Mouse (Mus musculus): Measurements from ENCODE around the gene Tnik. TPM values are rescaled to one million over a fixed set of nuclear protein-coding genes. Genes with fewer than 3 reads are reported as not detected.
A peak's percentile ranks its signal among the peaks of the same experiment; 100 is the strongest.

The Tnik gene
- polyA plus RNA-seq, 1 experiment from 2014 or later: 12.9 TPM

DNA sequence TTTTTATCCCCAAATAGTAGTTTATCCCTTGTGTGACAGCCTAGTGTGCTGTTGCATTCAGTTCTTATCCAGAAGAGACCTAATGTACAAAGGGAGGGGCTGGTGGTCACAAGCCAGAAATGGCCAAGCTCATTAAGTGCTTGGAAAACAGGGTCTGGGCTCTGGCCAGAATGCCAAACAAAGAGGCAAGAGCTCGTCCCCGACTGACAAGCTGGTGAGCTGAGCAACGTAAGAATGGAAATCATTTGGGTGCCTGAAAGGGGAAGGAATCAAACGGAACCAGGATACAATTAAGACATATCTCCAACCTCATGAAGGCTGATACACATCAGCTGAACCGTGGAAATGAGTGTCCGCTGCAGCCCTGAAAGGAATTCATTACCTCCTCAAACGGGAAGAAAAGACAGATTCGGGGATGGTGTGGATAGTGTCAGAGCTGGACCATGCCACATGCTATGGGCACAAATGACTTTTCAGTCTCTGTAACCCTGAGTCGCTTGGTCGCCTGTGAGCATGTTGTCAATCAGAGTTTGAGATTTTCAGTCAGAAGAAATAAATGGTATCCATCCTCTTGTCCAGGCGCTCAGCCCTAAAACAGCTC, 120.6 kb downstream of the Tnik start:
- Histone ChIP-seq H3K9ac (no peak overlapping the region), H3K27ac (replicated peaks) (no peak overlapping the region), H3K36me3 (no peaks in the 10 kb centered on the region), H3K9me3 (replicated peaks) (no peaks in the 10 kb centered on the region), H3K4me3 (replicated peaks) (no peak overlapping the region), H3K4me2 (replicated peaks) (no peak overlapping the region), H3K27me3 (no peaks in the 10 kb centered on the region), H3K4me1 (0 out of 2 replicates have a peak, but pooled peaks cover 4% of the 10 kb centered on the region)
- ATAC-seq (ENCODE audit: insufficient number of reproducible peaks, low FRiP score, low TSS enrichment, low read depth): no peak
- 35% methylated on average over 11 of the region's 11 CpGs for WGBS

DNA sequence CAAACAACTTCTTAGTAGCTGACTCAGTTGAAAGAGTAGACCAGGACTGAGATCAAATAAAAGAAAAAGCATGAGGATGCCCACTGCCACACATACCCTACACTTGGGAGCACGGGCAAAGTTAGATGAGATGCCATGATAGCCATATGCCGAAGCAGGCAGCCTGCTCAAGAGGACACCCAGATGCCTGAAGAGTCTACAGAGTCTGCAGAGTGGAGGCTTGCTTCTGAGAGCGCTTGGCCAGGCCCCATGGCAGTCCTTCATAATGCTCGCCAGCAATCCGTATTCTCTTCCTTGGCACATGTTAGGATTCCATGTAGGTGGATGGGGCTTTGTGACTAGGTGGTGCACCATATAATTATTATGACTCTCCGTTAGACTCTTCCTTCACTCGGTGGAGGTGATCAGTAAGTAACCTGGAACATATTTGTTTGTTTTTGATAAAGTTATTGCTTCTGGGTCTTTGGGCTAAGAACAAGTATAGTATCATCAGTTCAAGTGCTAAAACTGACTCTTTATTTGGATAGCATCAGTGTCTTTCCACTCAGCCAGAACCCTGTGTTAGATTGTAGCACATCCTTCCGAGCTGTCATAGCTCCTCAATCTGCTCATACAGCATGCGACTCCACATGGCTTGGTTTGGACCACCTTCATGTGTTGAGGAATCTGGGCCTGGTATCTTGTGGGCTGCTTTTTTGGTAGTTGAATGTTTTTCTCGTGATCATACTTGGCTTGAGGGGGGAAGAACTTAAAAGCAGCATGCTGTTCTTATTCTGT, 122.4 kb downstream of the Tnik start:
- Histone ChIP-seq H3K4me2 (replicated peaks) (no peak overlapping the region), H3K4me3 (replicated peaks) (no peak overlapping the region), H3K27me3 (no peaks in the 10 kb centered on the region), H3K9ac (no peak overlapping the region), H3K36me3 (no peaks in the 10 kb centered on the region), H3K27ac (replicated peaks) (no peak overlapping the region), H3K4me1 (0 out of 2 replicates have a peak, but pooled peaks cover 4% of the 10 kb centered on the region), H3K9me3 (replicated peaks) (no peaks in the 10 kb centered on the region)
- no peak for ATAC-seq (ENCODE audit: insufficient number of reproducible peaks, low FRiP score, low TSS enrichment, low read depth)
- WGBS: 93% methylated on average over 10 of the region's 10 CpGs

DNA sequence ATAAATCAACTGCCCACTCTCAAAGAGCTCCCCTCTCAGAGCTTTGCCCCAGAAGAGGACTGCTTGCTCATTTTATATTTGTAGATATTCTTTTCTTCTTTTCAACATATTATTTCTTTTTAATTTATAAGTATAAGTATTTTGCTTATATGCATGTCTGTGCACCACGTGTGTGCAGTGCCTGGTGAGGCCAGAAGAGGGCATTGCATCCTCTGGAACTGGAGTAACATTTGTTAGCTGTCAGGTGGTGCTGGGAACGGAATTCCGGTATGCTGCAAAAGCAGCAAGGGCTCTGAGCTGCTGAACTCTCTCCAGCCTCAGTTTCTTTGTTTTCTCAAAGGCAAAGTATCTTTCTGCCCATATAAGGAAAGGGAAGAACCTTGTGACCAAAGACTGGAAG, 125.5 kb downstream of the Tnik start:
- H3K4me3 ChIP-seq (replicated peaks): no peak overlapping the region
- H3K36me3 ChIP-seq: no peaks in the 10 kb centered on the region
- H3K27me3 ChIP-seq: no peaks in the 10 kb centered on the region
- 84% methylated on average over 3 of the region's 3 CpGs for WGBS
- 0 out of 2 replicates have a peak, but pooled peaks cover 3% of the 10 kb centered on the region for H3K4me1 ChIP-seq
- no peak overlapping the region for H3K27ac ChIP-seq (replicated peaks)
- no peak overlapping the region for H3K9ac ChIP-seq
- no peaks in the 10 kb centered on the region for H3K9me3 ChIP-seq (replicated peaks)
- H3K4me2 ChIP-seq (replicated peaks): no peak overlapping the region
- ATAC-seq (ENCODE audit: insufficient number of reproducible peaks, low FRiP score, low TSS enrichment, low read depth): no peak

DNA sequence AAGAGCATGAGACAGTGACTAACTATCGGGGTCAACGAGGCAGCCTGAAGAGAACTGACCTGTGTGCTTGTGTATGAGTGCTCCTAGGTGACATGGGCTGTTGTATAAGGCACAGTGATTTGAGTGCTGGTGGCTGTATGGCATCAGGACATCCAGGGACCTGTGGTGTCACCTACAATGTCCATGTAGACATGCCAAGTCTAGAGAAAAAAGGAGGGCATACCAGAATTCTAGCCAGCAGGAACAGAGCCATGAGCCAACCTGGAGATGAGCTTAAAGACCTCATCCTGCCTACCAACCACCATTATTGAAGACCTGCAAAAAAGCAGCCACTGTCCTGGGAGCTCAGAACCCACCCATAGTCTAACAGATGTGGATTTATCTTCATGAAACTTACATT, 127.2 kb downstream of the Tnik start:
- Histone ChIP-seq H3K4me1 (no peaks in the 10 kb centered on the region), H3K4me3 (replicated peaks) (no peak overlapping the region), H3K9me3 (replicated peaks) (no peaks in the 10 kb centered on the region), H3K36me3 (no peaks in the 10 kb centered on the region), H3K27ac (replicated peaks) (no peak overlapping the region), H3K27me3 (no peaks in the 10 kb centered on the region), H3K9ac (no peak overlapping the region), H3K4me2 (replicated peaks) (no peak overlapping the region)
- no peak for ATAC-seq (ENCODE audit: insufficient number of reproducible peaks, low FRiP score, low TSS enrichment, low read depth)
- WGBS: 90% methylated on average over 2 of the region's 2 CpGs

DNA sequence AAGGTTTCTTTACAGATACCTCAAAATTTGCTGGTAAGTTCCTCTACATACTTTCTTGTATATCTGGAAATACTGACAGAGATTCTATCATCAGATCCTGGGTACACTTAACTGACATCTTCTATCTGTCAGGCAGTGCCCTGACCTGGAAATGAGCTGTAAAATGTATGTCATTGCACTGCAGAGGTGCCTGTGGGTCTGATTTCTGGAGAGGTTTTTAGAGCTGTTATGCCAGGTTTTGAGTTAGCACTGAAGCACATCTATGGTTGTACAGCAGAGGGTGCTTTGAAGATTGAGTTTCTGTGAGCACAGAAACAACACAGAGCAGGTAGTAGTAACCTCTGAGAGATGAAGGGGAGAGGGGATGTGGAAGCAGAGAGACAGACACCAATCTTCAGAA, 129.5 kb downstream of the Tnik start:
- Histone ChIP-seq H3K27ac (replicated peaks) (no peak overlapping the region), H3K36me3 (no peaks in the 10 kb centered on the region), H3K4me2 (replicated peaks) (no peak overlapping the region), H3K4me1 (no peaks in the 10 kb centered on the region), H3K9me3 (replicated peaks) (no peaks in the 10 kb centered on the region), H3K4me3 (replicated peaks) (no peak overlapping the region), H3K9ac (no peak overlapping the region), H3K27me3 (no peaks in the 10 kb centered on the region)
- no peak for ATAC-seq (ENCODE audit: insufficient number of reproducible peaks, low FRiP score, low TSS enrichment, low read depth)

DNA sequence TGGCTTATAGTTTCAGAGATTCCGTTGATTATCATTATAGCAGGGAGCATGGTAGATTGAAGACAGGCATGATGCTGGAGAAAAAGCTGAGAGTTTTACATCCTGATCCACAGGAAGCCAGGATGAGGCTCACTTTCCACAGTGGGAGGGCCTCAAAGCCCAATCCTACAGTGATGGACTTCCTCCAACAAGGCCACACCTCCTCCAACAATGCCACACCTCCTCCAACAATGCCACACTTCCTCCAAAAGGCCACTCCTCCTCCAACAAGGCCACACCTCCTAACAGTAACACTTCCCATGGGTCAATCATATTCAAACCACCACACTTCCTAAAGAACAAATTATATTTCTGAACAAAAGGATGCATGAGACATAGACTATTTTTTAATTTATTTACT, 135.8 kb downstream of the Tnik start:
- no peak overlapping the region for H3K27ac ChIP-seq (replicated peaks)
- ATAC-seq (ENCODE audit: insufficient number of reproducible peaks, low FRiP score, low TSS enrichment, low read depth): no peak
- H3K4me1 ChIP-seq: no peaks in the 10 kb centered on the region
- H3K4me2 ChIP-seq (replicated peaks): no peak overlapping the region
- no peak overlapping the region for H3K4me3 ChIP-seq (replicated peaks)
- no peaks in the 10 kb centered on the region for H3K9me3 ChIP-seq (replicated peaks)
- 71% methylated on average over 1 of the region's 1 CpGs for WGBS
- no peaks in the 10 kb centered on the region for H3K36me3 ChIP-seq
- H3K27me3 ChIP-seq: no peaks in the 10 kb centered on the region
- H3K9ac ChIP-seq: no peak overlapping the region

DNA sequence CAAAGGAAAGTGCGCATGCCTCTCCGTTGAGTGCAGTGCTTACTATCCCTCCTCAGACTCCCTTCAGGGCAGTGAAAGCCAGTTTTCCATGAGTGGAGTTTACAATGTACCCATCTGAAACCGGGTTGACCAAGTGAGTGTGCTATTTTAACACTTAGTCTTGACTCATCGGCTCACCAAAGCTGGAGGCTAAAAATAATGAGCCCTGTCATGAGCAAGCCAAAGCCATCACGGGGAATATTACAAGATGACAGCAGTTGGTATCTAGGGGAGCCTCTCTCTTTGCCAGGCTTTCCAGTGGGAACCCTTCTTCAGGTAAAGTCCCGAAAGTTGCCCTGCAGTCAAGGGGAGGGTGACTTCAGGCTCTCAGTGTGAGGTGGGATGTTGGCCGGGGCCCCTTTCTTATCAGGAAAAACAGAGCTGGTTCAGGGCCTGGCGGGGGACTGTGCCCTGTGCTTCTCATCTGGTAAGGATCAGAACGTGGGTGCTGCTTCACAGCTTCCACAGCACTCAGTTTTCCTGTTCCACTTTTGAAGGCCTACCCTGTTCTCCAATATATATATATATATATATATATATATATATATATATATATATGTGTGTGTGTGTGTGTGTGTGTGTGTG, 136.7 kb downstream of the Tnik start:
- no peak overlapping the region for H3K9ac ChIP-seq
- no peaks in the 10 kb centered on the region for H3K9me3 ChIP-seq (replicated peaks)
- WGBS: 81% methylated on average over 9 of the region's 9 CpGs
- H3K27me3 ChIP-seq: no peaks in the 10 kb centered on the region
- no peak overlapping the region for H3K27ac ChIP-seq (replicated peaks)
- H3K4me2 ChIP-seq (replicated peaks): no peak overlapping the region
- H3K36me3 ChIP-seq: no peaks in the 10 kb centered on the region
- H3K4me1 ChIP-seq: no peaks in the 10 kb centered on the region
- no peak for ATAC-seq (ENCODE audit: insufficient number of reproducible peaks, low FRiP score, low TSS enrichment, low read depth)
- no peak overlapping the region for H3K4me3 ChIP-seq (replicated peaks)

DNA sequence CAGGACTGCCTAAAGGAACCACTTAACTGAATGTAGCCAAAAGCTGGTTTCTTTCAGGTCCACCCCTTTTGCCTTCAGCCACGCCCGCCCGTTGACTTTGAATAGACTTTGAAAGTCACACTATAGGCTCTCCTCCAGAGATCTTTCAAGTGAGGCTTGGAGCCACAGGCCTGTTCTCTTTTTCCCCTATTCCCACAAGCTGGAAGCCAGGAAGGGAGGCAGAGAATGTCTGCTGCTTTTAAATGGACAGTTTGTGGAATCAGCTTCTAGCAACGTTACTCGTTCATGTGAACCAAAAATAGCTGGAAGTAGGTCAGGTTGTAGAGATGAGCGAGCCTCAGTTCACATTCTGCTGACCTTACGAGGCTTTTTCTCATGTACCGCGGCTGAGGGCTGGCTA, 138.3 kb downstream of the Tnik start:
- Histone ChIP-seq H3K9ac (no peak overlapping the region), H3K4me3 (replicated peaks) (no peak overlapping the region), H3K27me3 (no peaks in the 10 kb centered on the region), H3K4me1 (no peaks in the 10 kb centered on the region), H3K27ac (replicated peaks) (no peak overlapping the region), H3K36me3 (no peaks in the 10 kb centered on the region), H3K9me3 (replicated peaks) (no peaks in the 10 kb centered on the region), H3K4me2 (replicated peaks) (no peak overlapping the region)
- WGBS: 70% methylated on average over 9 of the region's 9 CpGs
- no peak for ATAC-seq (ENCODE audit: insufficient number of reproducible peaks, low FRiP score, low TSS enrichment, low read depth)

DNA sequence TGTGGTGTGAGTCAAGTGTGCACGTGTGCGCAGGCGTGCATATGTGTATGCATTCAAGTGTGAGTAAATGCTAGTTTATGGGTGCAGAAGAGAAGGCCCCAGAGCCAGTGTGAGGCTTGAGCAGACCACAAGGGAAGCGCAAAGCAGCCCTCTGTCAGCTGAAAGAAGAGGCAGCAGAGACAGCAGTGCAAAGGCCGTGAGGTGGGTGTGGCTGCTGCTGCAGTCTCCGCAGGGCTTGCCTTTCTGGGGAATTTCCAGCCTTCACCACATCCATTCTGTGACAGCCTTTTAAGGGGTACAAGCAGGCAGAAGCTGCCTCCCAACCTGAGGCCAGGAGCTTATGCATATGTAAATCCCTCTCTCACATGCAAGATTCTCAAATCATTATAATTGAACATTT, 139.2 kb downstream of the Tnik start:
- ATAC-seq (ENCODE audit: insufficient number of reproducible peaks, low FRiP score, low TSS enrichment, low read depth): peak; percentile 55; the same call in 1 of the 2 replicates
- H3K27ac ChIP-seq (replicated peaks): no peak overlapping the region
- no peaks in the 10 kb centered on the region for H3K9me3 ChIP-seq (replicated peaks)
- H3K27me3 ChIP-seq: no peaks in the 10 kb centered on the region
- H3K36me3 ChIP-seq: no peaks in the 10 kb centered on the region
- no peak overlapping the region for H3K4me2 ChIP-seq (replicated peaks)
- 53% methylated on average over 6 of the region's 6 CpGs for WGBS
- H3K4me1 ChIP-seq: no peaks in the 10 kb centered on the region
- no peak overlapping the region for H3K4me3 ChIP-seq (replicated peaks)
- no peak overlapping the region for H3K9ac ChIP-seq

DNA sequence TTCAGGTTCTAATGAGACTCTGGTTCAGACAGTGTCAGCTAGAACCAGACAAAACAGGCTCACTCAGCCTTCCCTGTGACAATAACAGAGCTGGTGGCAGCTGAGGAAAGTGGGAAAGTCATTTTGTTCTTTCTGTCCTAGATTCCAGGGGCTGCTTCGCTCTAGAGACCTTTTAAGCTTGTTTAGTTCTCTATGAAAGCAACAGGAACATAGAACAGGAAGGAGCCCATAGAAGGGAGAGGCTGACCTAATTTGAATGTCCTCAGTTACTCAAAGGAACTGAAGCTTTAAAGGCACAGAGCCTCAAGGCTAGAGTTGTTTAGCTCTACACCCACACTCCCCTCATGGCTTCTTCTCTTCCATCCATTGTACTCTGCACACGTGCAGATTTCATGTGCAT, 142.4 kb downstream of the Tnik start:
- Histone ChIP-seq H3K27me3 (no peaks in the 10 kb centered on the region), H3K36me3 (no peaks in the 10 kb centered on the region), H3K4me3 (replicated peaks) (no peak overlapping the region), H3K4me2 (replicated peaks) (no peak overlapping the region), H3K27ac (replicated peaks) (no peak overlapping the region), H3K4me1 (no peaks in the 10 kb centered on the region), H3K9ac (no peak overlapping the region), H3K9me3 (replicated peaks) (no peaks in the 10 kb centered on the region)
- ATAC-seq (ENCODE audit: insufficient number of reproducible peaks, low FRiP score, low TSS enrichment, low read depth): no peak
- 71% methylated on average over 2 of the region's 2 CpGs for WGBS

DNA sequence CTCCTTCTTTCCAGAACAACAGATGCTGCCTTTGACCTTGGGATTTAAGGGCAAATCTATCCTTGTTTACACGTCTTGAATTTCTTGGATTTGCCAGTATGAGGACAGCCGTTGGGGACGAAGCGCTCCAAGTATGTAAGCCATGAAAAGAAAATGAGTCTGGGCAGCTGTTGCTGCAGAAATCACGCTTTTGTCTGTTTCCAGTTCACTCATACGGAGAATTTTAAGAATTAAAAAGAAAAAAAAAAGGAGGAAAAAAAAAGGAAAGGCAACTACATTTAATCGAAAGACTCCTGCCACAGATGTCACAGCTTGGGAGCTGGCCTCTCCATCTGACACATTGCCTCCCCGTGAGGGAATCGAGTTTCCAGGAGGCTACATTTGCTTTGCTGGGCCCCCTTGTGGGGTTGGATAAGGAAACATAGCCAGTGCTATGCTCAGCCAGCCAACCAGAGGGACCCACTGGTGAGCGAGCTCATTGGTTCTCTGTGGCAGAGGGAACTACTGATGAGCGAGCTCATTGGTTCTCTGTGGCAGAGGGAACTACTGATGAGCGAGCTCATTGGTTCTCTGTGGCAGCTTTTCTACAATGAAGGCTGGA, 145.9 kb downstream of the Tnik start:
- WGBS: 34% methylated on average over 12 of the region's 12 CpGs
- Histone ChIP-seq H3K27ac (replicated peaks) (peak overlapping the region; percentile 66), H3K9me3 (replicated peaks) (no peaks in the 10 kb centered on the region), H3K4me2 (replicated peaks) (peak overlapping the region; percentile 30), H3K27me3 (no peaks in the 10 kb centered on the region), H3K9ac (no peak overlapping the region), H3K4me3 (replicated peaks) (0 out of 2 replicates have a peak overlapping the region, but pooled peaks have one; percentile 13), H3K4me1 (no peaks in the 10 kb centered on the region), H3K36me3 (no peaks in the 10 kb centered on the region)
- peak; percentile 91 for ATAC-seq (ENCODE audit: insufficient number of reproducible peaks, low FRiP score, low TSS enrichment, low read depth)
